Mouse (Mus musculus): ENCODE data around the gene Pfn3. TPM values are rescaled to one million over a fixed set of nuclear protein-coding genes. Genes with fewer than 3 reads are reported as not detected.

The Pfn3 gene
- polyA plus RNA-seq, 1 experiment from 2014 or later = 0.29 TPM

DNA sequence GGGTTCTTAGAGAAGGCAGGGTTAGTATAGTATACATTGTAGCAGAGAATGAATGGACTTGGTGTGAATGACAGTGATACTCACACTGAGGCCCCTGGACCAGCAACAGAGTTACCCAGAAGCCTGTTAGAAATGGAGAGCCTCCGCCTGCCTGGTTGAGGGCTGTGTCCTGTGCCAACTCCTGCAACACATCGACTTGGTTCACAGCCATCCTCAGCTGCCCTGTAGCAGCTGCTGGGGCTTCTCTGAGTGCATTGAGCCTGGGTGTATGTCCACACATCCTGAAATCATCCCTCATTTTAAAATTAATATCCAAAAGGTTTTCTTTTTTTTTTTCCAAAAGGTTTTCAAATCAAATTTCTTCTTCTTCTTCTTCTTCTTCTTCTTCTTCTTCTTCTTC, 39.2 kb downstream of the Pfn3 start:
- peaks cover 10% of the 10 kb centered on the region; the same call in 1 of the 2 replicates for H3K4me1 ChIP-seq
- H3K9me3 ChIP-seq = no peaks in the 10 kb centered on the region
- H3K4me2 ChIP-seq (replicated peaks) = no peak overlapping the region
- 69% methylated on average over 2 of the region's 2 CpGs for WGBS
- H3K27me3 ChIP-seq = peaks cover 90% of the 10 kb centered on the region
- H3K9ac ChIP-seq = 0 out of 2 replicates have a peak overlapping the region, but pooled peaks have one; percentile 19
- no peak overlapping the region for H3K27ac ChIP-seq
- no peak overlapping the region for H3K4me3 ChIP-seq
- ATAC-seq (ENCODE audit: low FRiP score, low read depth) = no peak
- H3K36me3 ChIP-seq = no peaks in the 10 kb centered on the region

GRCm38 (mm10) chr13:55374206-55374924, 40.7 kb downstream of the Pfn3 start:
- Histone ChIP-seq H3K4me1 (peaks cover 8% of the 10 kb centered on the region; the same call in 1 of the 2 replicates), H3K27ac (no peak overlapping the region), H3K4me2 (replicated peaks) (no peak overlapping the region), H3K36me3 (no peaks in the 10 kb centered on the region), H3K4me3 (no peak overlapping the region), H3K9me3 (no peaks in the 10 kb centered on the region), H3K9ac (no peak overlapping the region), H3K27me3 (peaks cover 83% of the 10 kb centered on the region)
- 56% methylated on average over 6 of the region's 6 CpGs for WGBS
- no peak for ATAC-seq (ENCODE audit: low FRiP score, low read depth)

DNA sequence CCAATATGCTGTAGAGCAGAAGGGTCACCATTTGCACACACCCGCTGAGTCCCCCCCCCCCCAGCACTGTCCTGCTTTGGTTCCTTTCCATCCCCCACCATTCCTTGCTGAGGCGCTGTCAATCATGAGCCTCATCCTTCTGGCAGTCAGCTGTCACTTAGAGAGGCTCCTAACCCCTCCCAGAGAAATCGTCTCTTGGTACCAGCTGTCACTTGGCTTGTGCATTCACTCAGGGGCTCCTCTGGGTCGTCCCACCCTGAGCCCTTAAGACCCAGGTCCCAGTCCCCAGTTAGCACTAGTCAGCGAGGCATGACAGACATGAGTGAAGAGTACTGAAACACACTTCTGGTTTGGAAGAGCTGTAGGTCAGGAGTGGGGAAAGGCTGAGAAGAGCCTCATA, 43.3 kb downstream of the Pfn3 start:
- WGBS = 62% methylated on average over 5 of the region's 5 CpGs
- no peak overlapping the region for H3K27ac ChIP-seq
- no peaks in the 10 kb centered on the region for H3K9me3 ChIP-seq
- no peak overlapping the region for H3K4me2 ChIP-seq (replicated peaks)
- no peak overlapping the region for H3K4me3 ChIP-seq
- no peaks in the 10 kb centered on the region for H3K36me3 ChIP-seq
- H3K9ac ChIP-seq = no peak overlapping the region
- no peaks in the 10 kb centered on the region for H3K4me1 ChIP-seq
- peak; percentile 61; the same call in 1 of the 2 replicates for ATAC-seq (ENCODE audit: low FRiP score, low read depth)
- peaks cover 68% of the 10 kb centered on the region for H3K27me3 ChIP-seq

DNA sequence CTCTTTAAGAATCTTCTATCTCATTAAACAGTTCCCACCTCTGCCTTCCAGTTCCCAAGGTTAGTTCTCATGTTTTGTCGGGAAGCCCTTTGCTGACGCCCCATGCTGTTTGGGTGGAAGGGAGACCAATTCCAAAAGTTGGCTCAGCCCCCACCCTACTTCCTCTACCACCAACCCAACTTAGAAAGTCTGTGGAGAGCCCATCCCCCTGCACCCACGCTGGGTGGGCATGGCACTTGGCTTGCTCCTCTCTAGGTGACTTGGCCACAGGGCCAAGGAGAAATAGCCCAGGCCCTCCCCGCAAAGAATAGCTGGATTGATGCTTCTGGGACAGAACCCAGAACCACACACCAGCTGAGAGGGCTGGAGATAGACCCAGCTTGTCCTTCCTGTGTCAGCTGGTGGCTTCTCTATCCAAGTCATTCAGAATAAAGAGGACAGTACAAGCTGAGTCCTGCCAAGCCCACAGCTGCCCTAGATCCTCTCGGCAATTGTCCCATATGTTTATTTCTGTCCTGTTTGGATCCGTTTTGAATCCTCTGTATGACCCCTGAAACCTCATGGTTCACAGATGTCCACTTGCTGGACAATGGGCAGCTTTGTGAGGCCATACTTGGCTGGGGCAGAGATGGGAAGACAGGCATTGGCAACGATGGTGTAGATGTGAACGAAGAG, 43.9 kb downstream of the Pfn3 start:
- Histone ChIP-seq H3K9ac (no peak overlapping the region), H3K27me3 (peaks cover 64% of the 10 kb centered on the region), H3K4me3 (no peak overlapping the region), H3K9me3 (no peaks in the 10 kb centered on the region), H3K36me3 (no peaks in the 10 kb centered on the region), H3K27ac (no peak overlapping the region), H3K4me2 (replicated peaks) (no peak overlapping the region), H3K4me1 (no peaks in the 10 kb centered on the region)
- ATAC-seq (ENCODE audit: low FRiP score, low read depth) = no peak
- 71% methylated on average over 8 of the region's 8 CpGs for WGBS

DNA sequence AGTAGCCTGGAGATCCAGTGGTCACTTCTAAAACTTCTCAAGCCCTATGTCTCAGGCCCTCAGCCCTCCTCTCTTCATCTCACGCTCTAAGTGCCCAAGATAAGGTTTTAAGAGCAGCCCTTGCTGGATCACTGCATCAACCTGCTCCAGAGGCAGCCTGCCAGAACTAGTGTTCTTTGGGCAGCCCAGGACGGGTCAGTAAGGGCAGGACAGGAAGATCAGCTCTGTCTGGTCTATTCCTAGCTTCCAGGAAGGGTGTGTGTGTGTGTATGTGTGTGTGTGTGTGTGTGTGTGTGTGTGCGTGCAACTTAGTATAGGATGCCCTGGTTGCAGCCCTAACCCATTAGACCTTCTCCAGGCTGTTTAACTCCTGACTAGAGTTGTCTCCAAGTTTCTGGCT, 44.8 kb downstream of the Pfn3 start:
- 61% methylated on average over 3 of the region's 3 CpGs for WGBS
- ATAC-seq (ENCODE audit: low FRiP score, low read depth) = no peak
- Histone ChIP-seq H3K4me2 (replicated peaks) (0 out of 2 replicates have a peak overlapping the region, but pooled peaks have one; percentile 31), H3K9ac (no peak overlapping the region), H3K36me3 (no peaks in the 10 kb centered on the region), H3K4me3 (no peak overlapping the region), H3K27me3 (peaks cover 57% of the 10 kb centered on the region), H3K9me3 (no peaks in the 10 kb centered on the region), H3K4me1 (no peaks in the 10 kb centered on the region), H3K27ac (no peak overlapping the region)

DNA sequence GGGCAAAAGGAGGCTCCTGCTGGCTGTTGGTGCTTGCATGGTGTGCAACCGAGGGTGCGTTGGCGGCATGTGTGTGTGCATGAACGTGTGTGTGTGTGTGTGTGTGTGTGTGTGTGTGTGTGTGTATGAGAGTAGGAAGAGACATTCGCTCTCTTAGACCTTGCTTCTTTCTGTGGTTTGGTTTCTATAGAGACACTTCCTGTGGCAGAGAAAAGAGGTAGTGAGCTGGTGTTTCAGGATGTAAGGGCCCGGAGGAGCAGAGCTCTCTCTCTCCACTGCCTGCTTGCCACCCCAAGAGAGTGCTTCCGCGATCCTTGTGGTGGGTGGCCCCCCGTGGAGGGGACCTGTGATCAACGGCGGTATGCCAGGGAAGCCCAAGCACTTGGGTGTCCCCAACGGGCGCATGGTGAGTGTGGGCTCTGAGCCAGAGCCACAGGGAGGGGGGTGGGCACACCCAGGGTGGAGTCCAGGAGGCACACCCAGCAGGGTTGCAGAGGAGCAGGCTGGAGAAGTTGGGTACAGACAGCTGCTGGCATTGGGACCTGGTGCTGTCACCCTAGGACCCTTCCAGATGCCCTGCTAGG, 45.4 kb downstream of the Pfn3 start, which contains the start of gene Rgs14:
TSS of gene Rgs14 (plus strand) at position 202 of the 584 bp plus-strand sequence.
- H3K27ac ChIP-seq = no peak within 1 kb of the TSS
- ATAC-seq (ENCODE audit: low FRiP score, low read depth) = no peak

GRCm38 (mm10) chr13:55368401-55368800, 46.6 kb downstream of the Pfn3 start:
- H3K27me3 ChIP-seq = peaks cover 44% of the 10 kb centered on the region
- H3K27ac ChIP-seq = no peak overlapping the region
- WGBS = 74% methylated on average over 7 of the region's 7 CpGs
- no peak overlapping the region for H3K4me2 ChIP-seq (replicated peaks)
- H3K9me3 ChIP-seq = no peaks in the 10 kb centered on the region
- H3K9ac ChIP-seq = no peak overlapping the region
- no peak overlapping the region for H3K4me3 ChIP-seq
- ATAC-seq (ENCODE audit: low FRiP score, low read depth) = no peak
- no peaks in the 10 kb centered on the region for H3K4me1 ChIP-seq
- H3K36me3 ChIP-seq = no peaks in the 10 kb centered on the region

More for the DNA sequence above, 45.4 kb downstream of the Pfn3 start, which contains the start of gene Rgs14:
- Histone ChIP-seq H3K4me2 (replicated peaks) (0 out of 2 replicates have a peak within 1 kb of the TSS, but pooled peaks have one; percentile 31), H3K4me3 (no peak within 1 kb of the TSS), H3K9me3 (no peaks in the 10 kb centered on the region), H3K4me1 (no peaks in the 10 kb centered on the region), H3K27me3 (peaks cover 55% of the 10 kb centered on the region), H3K9ac (peak within 1 kb of the TSS; percentile 25; the same call in 1 of the 2 replicates), H3K36me3 (no peaks in the 10 kb centered on the region)
- WGBS = 54% methylated on average over 13 of the region's 13 CpGs

Small RNA genes within 50 kb of the gene (microRNA-seq; reads per million reads assigned to microRNA genes)
- not detected for gene Mir6943

Other genes starting within 250 kb of the Pfn3 start
- 80.4 and 82.4 TPM in 2 replicates for gene Nsd1, start 205.4 kb downstream of the Pfn3 start, polyA plus RNA-seq (2015; fragmentation: Nextera tagmentation; extraction: Ambion mirVana)
- gene Prelid1, start 94.7 kb downstream of the Pfn3 start, polyA plus RNA-seq (2015; fragmentation: Nextera tagmentation; extraction: Ambion mirVana) = 371 and 378 TPM in 2 replicates
- 104 and 109 TPM in 2 replicates for gene Rab24, start 93.3 kb downstream of the Pfn3 start, polyA plus RNA-seq (2015; fragmentation: Nextera tagmentation; extraction: Ambion mirVana)
- gene Mxd3, start 85.4 kb downstream of the Pfn3 start, polyA plus RNA-seq (2015; fragmentation: Nextera tagmentation; extraction: Ambion mirVana) = 40.9 and 41.0 TPM in 2 replicates
- 93.9 and 94.0 TPM in 2 replicates for gene Lman2, start 52.4 kb downstream of the Pfn3 start, polyA plus RNA-seq (2015; fragmentation: Nextera tagmentation; extraction: Ambion mirVana)
- gene Rgs14, start 45.5 kb downstream of the Pfn3 start, polyA plus RNA-seq (2015; fragmentation: Nextera tagmentation; extraction: Ambion mirVana) = 1.3 and 1.5 TPM in 2 replicates
- 0.06 TPM in 1 of 2 replicates, not detected in the other for gene Slc34a1, start 17.0 kb downstream of the Pfn3 start, polyA plus RNA-seq (2015; fragmentation: Nextera tagmentation; extraction: Ambion mirVana)
- 0.08 and 0.51 TPM in 2 replicates for gene F12, start 11.6 kb upstream of the Pfn3 start, polyA plus RNA-seq (2015; fragmentation: Nextera tagmentation; extraction: Ambion mirVana)
- 48.1 and 50.1 TPM in 2 replicates for gene Grk6, start 29.8 kb upstream of the Pfn3 start, polyA plus RNA-seq (2015; fragmentation: Nextera tagmentation; extraction: Ambion mirVana)
- gene Prr7, start 49.0 kb upstream of the Pfn3 start, polyA plus RNA-seq (2015; fragmentation: Nextera tagmentation; extraction: Ambion mirVana) = 0.79 and 0.87 TPM in 2 replicates
- 297 and 304 TPM in 2 replicates for gene Dbn1, start 72.9 kb upstream of the Pfn3 start, polyA plus RNA-seq (2015; fragmentation: Nextera tagmentation; extraction: Ambion mirVana)
- 175 and 181 TPM in 2 replicates for gene Pdlim7, start 98.4 kb upstream of the Pfn3 start, polyA plus RNA-seq (2015; fragmentation: Nextera tagmentation; extraction: Ambion mirVana)
- gene Dok3, start 114.1 kb upstream of the Pfn3 start, polyA plus RNA-seq (2015; fragmentation: Nextera tagmentation; extraction: Ambion mirVana) = 2.3 and 2.9 TPM in 2 replicates
- gene Ddx41, start 121.4 kb upstream of the Pfn3 start, polyA plus RNA-seq (2015; fragmentation: Nextera tagmentation; extraction: Ambion mirVana) = 71.4 and 73.4 TPM in 2 replicates
- gene Fam193b, start 155.9 kb upstream of the Pfn3 start, polyA plus RNA-seq (2015; fragmentation: Nextera tagmentation; extraction: Ambion mirVana) = 50.7 and 52.8 TPM in 2 replicates
- gene Tmed9, start 158.5 kb upstream of the Pfn3 start, polyA plus RNA-seq (2015; fragmentation: Nextera tagmentation; extraction: Ambion mirVana) = 166 and 175 TPM in 2 replicates
- gene B4galt7, start 184.7 kb upstream of the Pfn3 start, polyA plus RNA-seq (2015; fragmentation: Nextera tagmentation; extraction: Ambion mirVana) = 34.8 and 37.3 TPM in 2 replicates
- gene Caml, start 207.8 kb upstream of the Pfn3 start, polyA plus RNA-seq (2015; fragmentation: Nextera tagmentation; extraction: Ambion mirVana) = 71.8 and 77.7 TPM in 2 replicates
- gene Ddx46, start 219.8 kb upstream of the Pfn3 start, polyA plus RNA-seq (2015; fragmentation: Nextera tagmentation; extraction: Ambion mirVana) = 38.8 and 39.9 TPM in 2 replicates

Measured in limb, embryonic 13.5 days (tissue).